Mouse (Mus musculus) retina, postnatal 1 day (tissue): Measurements from ENCODE around the gene Arl6ip5.
A peak's percentile ranks its signal among the peaks of the same experiment; 100 is the strongest.

ENCODE experiments used
- DNase-seq: peaks from one replicate; pipeline ENCODE4 v3.0.0-alpha.2; 2012

The Arl6ip5 gene

DNA sequence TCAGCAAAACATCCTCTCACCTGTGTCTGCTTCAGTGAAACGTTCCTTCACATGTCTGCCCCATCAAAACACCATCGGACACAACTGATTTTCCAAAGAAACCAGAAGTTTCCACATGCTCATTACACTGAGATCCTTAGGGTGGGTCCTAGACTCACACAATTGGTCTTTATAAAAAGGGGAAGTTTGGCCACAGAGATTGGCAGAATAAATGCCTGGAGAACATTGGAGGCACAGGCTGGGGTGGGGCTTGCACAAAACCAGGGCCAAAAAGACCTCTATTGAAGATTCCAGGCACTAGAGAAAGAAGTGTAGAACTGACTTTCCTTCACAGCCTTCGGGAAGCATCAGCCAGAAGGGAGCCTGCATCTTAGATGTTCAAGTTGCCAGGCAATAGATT, 63.3 kb downstream of the Arl6ip5 start:
- no peak for DNase-seq

- no peak for DNase-seq
Measured at GRCm38 (mm10) chr6:97275760-97276159, 65.3 kb downstream of the Arl6ip5 start.

DNA sequence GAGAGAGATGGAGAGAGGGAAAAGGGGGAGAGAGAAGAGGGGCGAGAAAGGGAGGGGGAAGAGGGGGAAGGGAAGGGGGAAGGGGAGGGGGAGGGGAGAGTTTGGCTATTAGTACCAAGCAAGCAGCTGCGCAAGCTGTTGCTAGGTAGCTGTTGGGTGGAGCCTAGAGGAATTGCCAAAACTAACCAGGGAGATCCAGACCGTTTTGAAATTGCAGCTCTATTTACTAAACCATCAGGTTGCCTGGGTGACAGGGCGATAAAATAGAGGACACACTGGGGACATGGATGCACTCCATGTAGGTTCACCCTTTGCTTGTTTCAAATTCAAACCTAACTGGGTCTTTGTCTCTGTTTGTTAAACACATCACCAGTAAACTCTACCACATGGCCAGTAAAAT, 65.9 kb downstream of the Arl6ip5 start:
- DNase-seq, result peak; percentile 48

GRCm38 (mm10) chr6:97276890-97277497, 66.5 kb downstream of the Arl6ip5 start:
- DNase-seq, result peak; percentile 22

- peak; percentile 81 for DNase-seq
Measured at GRCm38 (mm10) chr6:97278014-97278787, 67.7 kb downstream of the Arl6ip5 start.

- DNase-seq, result no peak
Measured at GRCm38 (mm10) chr6:97278878-97279277, 68.4 kb downstream of the Arl6ip5 start.
